Mouse (Mus musculus) C2C12 (cell line): ENCODE measurements around the gene Ablim2. TPM values are rescaled to one million over a fixed set of nuclear protein-coding genes. Genes with fewer than 3 reads are reported as not detected.

Experiments used
- H3K27me3 ChIP-seq: one replicate; pipeline ENCODE4 v1.6.1; 2011; ENCODE audit not compliant: control insufficient read depth, insufficient read depth, insufficient read length
- H3K36me3 ChIP-seq: one replicate; pipeline ENCODE4 v1.6.1; 2011; ENCODE audit not compliant: control insufficient read depth, insufficient read depth
- H3K4me3 ChIP-seq: one replicate; pipeline ENCODE4 v1.5.1; 2011; ENCODE audit warnings: mild to moderate bottlenecking, control low read depth; ENCODE audit not compliant: poor library complexity, insufficient read depth, severe bottlenecking
- H3K79me2 ChIP-seq: one replicate; pipeline ENCODE4 v1.6.1; 2011; ENCODE audit not compliant: control insufficient read depth, insufficient read depth
- H3K79me3 ChIP-seq: one replicate; pipeline ENCODE4 v1.6.1; 2011; ENCODE audit warnings: low read depth, control low read depth
- H3ac ChIP-seq: one replicate; pipeline ENCODE3; 2011; ENCODE audit warnings: low read depth; ENCODE audit not compliant: control insufficient read depth, insufficient read length
- CEBPB ChIP-seq: IDR thresholded peaks from one replicate; pipeline ENCODE4 v1.6.1; 2011; ENCODE audit warnings: low read depth, mild to moderate bottlenecking, control low read depth, moderate library complexity
- CTCF ChIP-seq: IDR thresholded peaks from one replicate; pipeline ENCODE4 v1.5.1; 2011; ENCODE audit not compliant: control insufficient read depth, insufficient read depth, insufficient read length
- FOSL1 ChIP-seq: IDR thresholded peaks from one replicate; pipeline ENCODE4 v1.8.0; 2011; ENCODE audit warnings: mild to moderate bottlenecking, low read length; ENCODE audit not compliant: poor library complexity, insufficient read depth, severe bottlenecking
- MAX ChIP-seq: IDR thresholded peaks from one replicate; pipeline ENCODE4 v1.6.1; 2011; ENCODE audit warnings: mild to moderate bottlenecking, control low read depth
- MYOD1 ChIP-seq: IDR thresholded peaks from one replicate; pipeline ENCODE4 v1.6.1; 2011; ENCODE audit warnings: low read depth; ENCODE audit not compliant: control insufficient read depth, insufficient read length
- MYOG ChIP-seq: IDR thresholded peaks from one replicate; pipeline ENCODE4 v1.6.1; 2011; ENCODE audit not compliant: control insufficient read depth, insufficient read length; ENCODE audit errors: extremely low read depth
- USF1 ChIP-seq: IDR thresholded peaks from one replicate; pipeline ENCODE4 v1.6.1; 2011; ENCODE audit warnings: low read depth, mild to moderate bottlenecking, control low read depth, moderate library complexity
- polyA plus RNA-seq: library from polyadenylated mRNA; unstranded; fragments of >200 nt; fragmentation: generic; extraction: Trizol; gene quantifications from one replicate; pipeline ENCODE4 v1.2.1, GENCODE M21; 2012; ENCODE audit warnings: missing spikeins

Gene Ablim2
- polyA plus RNA-seq, 1 experiment: 0.08 TPM

GRCm38 (mm10) chr5:35839262-35839661 is 81.6 kb downstream of the Ablim2 start:
- Histone ChIP-seq H3K79me3 (no peaks in the 10 kb centered on the region), H3K4me3 (no peak overlapping the region), H3K79me2 (no peaks in the 10 kb centered on the region), H3K27me3 (peaks cover 42% of the 10 kb centered on the region), H3ac (no peak overlapping the region), H3K36me3 (no peaks in the 10 kb centered on the region)
- TF ChIP-seq USF1 (no peak), MYOG (no peak), MAX (no peak), FOSL1 (no peak), MYOD1 (no peak), CTCF (no peak), CEBPB (no peak)

GRCm38 (mm10) chr5:35851485-35851884 is 93.8 kb downstream of the Ablim2 start:
- no peak for TF ChIP-seq MYOG
- no peak for TF ChIP-seq MYOD1
- TF ChIP-seq CEBPB: no peak
- no peak for TF ChIP-seq FOSL1
- TF ChIP-seq MAX: no peak
- no peak for TF ChIP-seq CTCF
- no peak for TF ChIP-seq USF1
- H3K4me3 ChIP-seq: no peak overlapping the region
- H3K79me3 ChIP-seq: no peaks in the 10 kb centered on the region
- H3K79me2 ChIP-seq: no peaks in the 10 kb centered on the region
- peaks cover 80% of the 10 kb centered on the region for H3K27me3 ChIP-seq
- H3ac ChIP-seq: no peak overlapping the region
- no peaks in the 10 kb centered on the region for H3K36me3 ChIP-seq

- no peaks in the 10 kb centered on the region for H3K79me2 ChIP-seq
- no peaks in the 10 kb centered on the region for H3K36me3 ChIP-seq
- TF ChIP-seq MAX: no peak
- no peak for TF ChIP-seq MYOG
- TF ChIP-seq CTCF: no peak
- no peak for TF ChIP-seq FOSL1
- no peak for TF ChIP-seq USF1
- TF ChIP-seq MYOD1: no peak
- TF ChIP-seq CEBPB: no peak
- H3K4me3 ChIP-seq: no peak overlapping the region
- no peaks in the 10 kb centered on the region for H3K79me3 ChIP-seq
- peaks cover 80% of the 10 kb centered on the region for H3K27me3 ChIP-seq
- no peak overlapping the region for H3ac ChIP-seq
Observed at GRCm38 (mm10) chr5:35853463-35853862, 95.8 kb downstream of the Ablim2 start.

GRCm38 (mm10) chr5:35856245-35856644 is 98.6 kb downstream of the Ablim2 start:
- no peaks in the 10 kb centered on the region for H3K79me2 ChIP-seq
- no peaks in the 10 kb centered on the region for H3K79me3 ChIP-seq
- H3K27me3 ChIP-seq: peaks cover 75% of the 10 kb centered on the region
- no peak for TF ChIP-seq FOSL1
- no peak for TF ChIP-seq CEBPB
- TF ChIP-seq CTCF: no peak
- no peak for TF ChIP-seq MYOD1
- TF ChIP-seq MYOG: no peak
- no peak for TF ChIP-seq MAX
- no peak for TF ChIP-seq USF1
- H3ac ChIP-seq: no peak overlapping the region
- H3K36me3 ChIP-seq: no peaks in the 10 kb centered on the region
- no peak overlapping the region for H3K4me3 ChIP-seq

DNA sequence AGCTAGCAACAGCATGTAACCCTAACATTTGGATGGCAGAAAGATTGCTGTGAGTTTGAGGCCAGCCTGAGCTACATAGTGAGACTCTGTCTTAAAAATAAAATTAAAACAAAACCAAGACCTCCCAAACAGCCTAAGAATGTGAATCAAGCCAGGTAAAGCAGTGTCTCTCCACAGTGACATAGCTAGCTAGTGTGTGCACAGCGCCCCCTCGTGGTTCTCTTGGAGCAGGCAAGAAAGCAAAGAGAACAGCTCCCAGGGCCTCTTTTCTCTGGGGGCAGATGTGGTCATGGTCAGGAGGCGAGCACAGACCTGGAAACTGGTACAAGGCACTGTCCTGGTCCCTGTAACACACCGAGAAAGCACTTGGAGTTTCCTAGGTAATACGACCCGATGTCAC is 100.4 kb downstream of the Ablim2 start:
- Histone ChIP-seq H3ac (no peak overlapping the region), H3K79me2 (no peaks in the 10 kb centered on the region), H3K27me3 (peaks cover 75% of the 10 kb centered on the region), H3K4me3 (no peak overlapping the region), H3K36me3 (no peaks in the 10 kb centered on the region), H3K79me3 (no peaks in the 10 kb centered on the region)
- peak; percentile 57 for TF ChIP-seq CTCF
- no peak for TF ChIP-seq MYOD1

DNA sequence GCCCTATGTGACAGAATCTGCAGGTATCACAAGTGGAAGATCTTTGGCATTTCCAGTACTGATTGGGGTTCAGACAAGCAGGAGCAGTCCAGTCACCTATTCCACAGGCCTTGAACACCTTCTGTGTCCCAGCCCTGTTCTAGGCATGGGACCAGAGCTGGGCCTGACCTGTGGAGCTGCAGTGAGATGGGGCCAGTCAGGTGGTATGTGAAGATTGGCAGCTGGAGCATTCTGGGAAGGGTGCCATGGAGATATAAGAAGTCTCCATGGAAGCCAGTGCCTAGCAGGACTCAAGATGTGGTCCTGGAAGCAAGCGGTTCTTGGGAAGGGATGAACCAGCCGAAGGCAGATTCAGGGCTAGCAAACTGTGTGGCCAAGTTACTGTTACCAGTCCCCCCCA is 103.8 kb downstream of the Ablim2 start:
- H3K4me3 ChIP-seq: no peak overlapping the region
- H3K79me2 ChIP-seq: no peaks in the 10 kb centered on the region
- H3K36me3 ChIP-seq: no peaks in the 10 kb centered on the region
- no peak for TF ChIP-seq MAX
- no peak for TF ChIP-seq CEBPB
- no peak for TF ChIP-seq CTCF
- TF ChIP-seq MYOD1: no peak
- TF ChIP-seq USF1: no peak
- TF ChIP-seq FOSL1: no peak
- no peak for TF ChIP-seq MYOG
- H3K79me3 ChIP-seq: no peaks in the 10 kb centered on the region
- H3ac ChIP-seq: no peak overlapping the region
- peaks cover 55% of the 10 kb centered on the region for H3K27me3 ChIP-seq
